Mouse (Mus musculus) MEL (cell line): ENCODE data around the gene Dync1h1.

ENCODE experiments used
- BHLHE40 ChIP-seq: IDR thresholded peaks from 2 replicates; pipeline ENCODE4 v1.6.1; 2012; ENCODE audit warnings: low read depth, mild to moderate bottlenecking, inconsistent platforms, low read length, improper control_type of control experiment, borderline replicate concordance
- CHD2 ChIP-seq: IDR thresholded peaks from 2 replicates; pipeline ENCODE4 v1.6.1; 2011; ENCODE audit warnings: low read length, improper control_type of control experiment
- CTCF ChIP-seq, 3 experiments: IDR thresholded peaks in 2 of 3; conservative IDR thresholded peaks in 1 of 3; 2 replicates each; pipeline ENCODE4 v1.5.1; 2011 to 2012; ENCODE audit warnings: low read length in 3 of 3, low read depth in 2 of 3, mild to moderate bottlenecking in 2 of 3, improper control_type of control experiment in 1 of 3, inconsistent platforms in 1 of 3, mixed read lengths in 1 of 3, moderate library complexity in 1 of 3; ENCODE audit not compliant: control insufficient read depth in 1 of 3, insufficient read depth in 1 of 3, poor library complexity in 1 of 3, severe bottlenecking in 1 of 3
- EP300 ChIP-seq, 2 experiments: IDR thresholded peaks; 2 replicates each; pipeline ENCODE4 v1.6.1; 2011; ENCODE audit warnings: improper control_type of control experiment in 2 of 2, low read length in 2 of 2, low read depth in 1 of 2, mild to moderate bottlenecking in 1 of 2
- HCFC1 ChIP-seq: IDR thresholded peaks from 2 replicates; pipeline ENCODE4 v1.6.1; 2012; ENCODE audit warnings: low read depth, mild to moderate bottlenecking, inconsistent platforms, low read length, improper control_type of control experiment, moderate library complexity
- MEF2A ChIP-seq: IDR thresholded peaks from 2 replicates; pipeline ENCODE4 v1.6.1; 2014; ENCODE audit warnings: low read depth, mild to moderate bottlenecking, inconsistent platforms, low read length, improper control_type of control experiment; ENCODE audit not compliant: poor library complexity, insufficient replicate concordance, severe bottlenecking; ENCODE audit errors: extremely low read depth
- POLR2A ChIP-seq, 2 experiments: IDR thresholded peaks; 2 replicates each; pipeline ENCODE4 v1.6.1; 2011 to 2012; ENCODE audit warnings: low read length in 2 of 2, mild to moderate bottlenecking in 2 of 2, control low read depth in 1 of 2, improper control_type of control experiment in 1 of 2, low read depth in 1 of 2, moderate library complexity in 1 of 2; ENCODE audit not compliant: control insufficient read depth in 1 of 2, insufficient read depth in 1 of 2, poor library complexity in 1 of 2
- SMC3 ChIP-seq: IDR thresholded peaks from 2 replicates; pipeline ENCODE4 v1.6.1; 2011; ENCODE audit warnings: low read depth, low read length, improper control_type of control experiment
- TBP ChIP-seq: IDR thresholded peaks from 2 replicates; pipeline ENCODE4 v1.8.0; 2011; ENCODE audit warnings: low read depth, low read length, improper control_type of control experiment
- ZKSCAN1 ChIP-seq: IDR thresholded peaks from 2 replicates; pipeline ENCODE4 v1.6.1; 2012; ENCODE audit warnings: low read depth, mild to moderate bottlenecking, inconsistent platforms, low read length, improper control_type of control experiment, moderate library complexity

GRCm38 (mm10) chr12:110674243-110674642 lies 73.0 kb downstream of the Dync1h1 start:
- TF ChIP-seq MEF2A (no peak), EP300 (IDR thresholded peaks at IDR 0.05; ENCODE audit: low read depth in 1 of 2, low read length in 2 of 2) (no peak), SMC3 (peak; percentile 92), TBP (0 out of 2 replicates have a peak, but pooled peaks have one; percentile 27), ZKSCAN1 (no peak), POLR2A (IDR thresholded peaks at IDR 0.05; ENCODE audit: control insufficient read depth in 1 of 2, insufficient read depth in 1 of 2, low read depth in 1 of 2, low read length in 2 of 2, poor library complexity in 1 of 2) (no peak), CTCF (IDR thresholded peaks at IDR 0.05 in 2 of 3, conservative IDR thresholded peaks at IDR 0.05 in 1 of 3; ENCODE audit: control insufficient read depth in 1 of 3, insufficient read depth in 1 of 3, low read depth in 2 of 3, low read length in 3 of 3, poor library complexity in 1 of 3, severe bottlenecking in 1 of 3) (peak; percentile 69 to 97 (median 87)), HCFC1 (no peak), BHLHE40 (no peak), CHD2 (no peak)
